Mouse (Mus musculus): Measurements from ENCODE around the gene Mpi. TPM values are rescaled to one million over a fixed set of nuclear protein-coding genes. Genes with fewer than 3 reads are reported as not detected.

The Mpi gene
- polyA plus RNA-seq, 1 experiment from 2014 or later, result 60.0 TPM

- DNase-seq (ENCODE audit: low spot score), result no peak
- Histone ChIP-seq H3K4me2 (replicated peaks) (no peak overlapping the region), H3K36me3 (replicated peaks; ENCODE audit: control insufficient read depth, insufficient read depth) (peaks cover 26% of the 10 kb centered on the region), H3K4me3 (replicated peaks; ENCODE audit: low read length) (no peak overlapping the region), H3K27me3 (ENCODE audit: control insufficient read depth, insufficient read depth, low read length) (no peaks in the 10 kb centered on the region), H3K27ac (peak overlapping the region; percentile 67), H3K9me3 (ENCODE audit: control insufficient read depth, low read length) (no peaks in the 10 kb centered on the region), H3K9ac (no peak overlapping the region), H3K4me1 (replicated peaks; ENCODE audit: control insufficient read depth, insufficient read depth, low read length) (peaks cover 12% of the 10 kb centered on the region)
- 50% methylated on average over 10 of the region's 10 CpGs for WGBS
- ATAC-seq (ENCODE audit: low FRiP score), result no peak
These were observed 13.2 kb upstream of the Mpi start for GRCm38 (mm10) chr9:57565741-57566221.

- H3K4me1 ChIP-seq (replicated peaks; ENCODE audit: control insufficient read depth, insufficient read depth, low read length), result peaks cover 17% of the 10 kb centered on the region
- WGBS, result 88% methylated on average over 6 of the region's 6 CpGs
These were observed 12.0 kb upstream of the Mpi start for GRCm38 (mm10) chr9:57564609-57565008.

GRCm38 (mm10) chr9:57562896-57563372 is 10.4 kb upstream of the Mpi start:
- no peak overlapping the region for H3K9ac ChIP-seq
- peaks cover 17% of the 10 kb centered on the region for H3K4me1 ChIP-seq (replicated peaks; ENCODE audit: control insufficient read depth, insufficient read depth, low read length)
- H3K4me3 ChIP-seq (replicated peaks; ENCODE audit: low read length), result no peak overlapping the region
- H3K4me2 ChIP-seq (replicated peaks), result 0 out of 2 replicates have a peak overlapping the region, but pooled peaks have one; percentile 1
- ATAC-seq (ENCODE audit: low FRiP score) (no peak), DNase-seq (ENCODE audit: low spot score) (no peak)
- WGBS, result 90% methylated on average over 4 of the region's 4 CpGs
- H3K27ac ChIP-seq, result no peak overlapping the region
- H3K27me3 ChIP-seq (ENCODE audit: control insufficient read depth, insufficient read depth, low read length), result no peaks in the 10 kb centered on the region
- H3K36me3 ChIP-seq (replicated peaks; ENCODE audit: control insufficient read depth, insufficient read depth), result peaks cover 2% of the 10 kb centered on the region; the same call in 1 of the 2 replicates
- H3K9me3 ChIP-seq (ENCODE audit: control insufficient read depth, low read length), result no peaks in the 10 kb centered on the region

More at GRCm38 (mm10) chr9:57564609-57565008, 12.0 kb upstream of the Mpi start:
- DNase-seq (ENCODE audit: low spot score), result no peak
- H3K36me3 ChIP-seq (replicated peaks; ENCODE audit: control insufficient read depth, insufficient read depth), result peaks cover 17% of the 10 kb centered on the region
- no peak overlapping the region for H3K27ac ChIP-seq
- H3K4me2 ChIP-seq (replicated peaks), result no peak overlapping the region
- no peaks in the 10 kb centered on the region for H3K9me3 ChIP-seq (ENCODE audit: control insufficient read depth, low read length)
- no peak for ATAC-seq (ENCODE audit: low FRiP score)
- H3K27me3 ChIP-seq (ENCODE audit: control insufficient read depth, insufficient read depth, low read length), result no peaks in the 10 kb centered on the region
- H3K9ac ChIP-seq, result no peak overlapping the region
- H3K4me3 ChIP-seq (replicated peaks; ENCODE audit: low read length), result no peak overlapping the region

GRCm38 (mm10) chr9:57561711-57562099 is 9.1 kb upstream of the Mpi start:
- Histone ChIP-seq H3K4me1 (replicated peaks; ENCODE audit: control insufficient read depth, insufficient read depth, low read length) (peaks cover 17% of the 10 kb centered on the region), H3K27ac (no peak overlapping the region), H3K9ac (peak overlapping the region; percentile 62; the same call in 1 of the 2 replicates), H3K36me3 (replicated peaks; ENCODE audit: control insufficient read depth, insufficient read depth) (no peaks in the 10 kb centered on the region), H3K27me3 (ENCODE audit: control insufficient read depth, insufficient read depth, low read length) (no peaks in the 10 kb centered on the region), H3K4me3 (replicated peaks; ENCODE audit: low read length) (peak overlapping the region; percentile 49), H3K9me3 (ENCODE audit: control insufficient read depth, low read length) (no peaks in the 10 kb centered on the region), H3K4me2 (replicated peaks) (peak overlapping the region; percentile 87)
- DNase-seq (ENCODE audit: low spot score), result no peak
- 83% methylated on average over 13 of the region's 13 CpGs for whole genome bisulfite sequencing
- no peak for ATAC-seq (ENCODE audit: low FRiP score)

- Histone ChIP-seq H3K9ac (peak within 1 kb of the TSS; percentile 62), H3K4me3 (replicated peaks; ENCODE audit: low read length) (peak within 1 kb of the TSS; percentile 49), H3K9me3 (ENCODE audit: control insufficient read depth, low read length) (no peaks in the 10 kb centered on the region), H3K27ac (peak within 1 kb of the TSS; percentile 90), H3K27me3 (ENCODE audit: control insufficient read depth, insufficient read depth, low read length) (no peaks in the 10 kb centered on the region), H3K36me3 (replicated peaks; ENCODE audit: control insufficient read depth, insufficient read depth) (no peaks in the 10 kb centered on the region), H3K4me2 (replicated peaks) (peak within 1 kb of the TSS; percentile 87), H3K4me1 (replicated peaks; ENCODE audit: control insufficient read depth, insufficient read depth, low read length) (peaks cover 17% of the 10 kb centered on the region)
- ATAC-seq (ENCODE audit: low FRiP score), result peak; percentile 100
- 1% methylated on average over 37 of the region's 37 CpGs for WGBS
- peak; percentile 93 for DNase-seq (ENCODE audit: low spot score)
These were observed 8.5 kb upstream of the Mpi start, which contains the start of gene Scamp2 for GRCm38 (mm10) chr9:57560861-57561710. Gene Scamp2, plus strand, starts transcription at chr9:57560943.

- no peaks in the 10 kb centered on the region for H3K9me3 ChIP-seq (ENCODE audit: control insufficient read depth, low read length)
- 31% methylated on average over 7 of the region's 7 CpGs for WGBS
- DNase-seq (ENCODE audit: low spot score) (peak; percentile 47), ATAC-seq (ENCODE audit: low FRiP score) (no peak)
- H3K36me3 ChIP-seq (replicated peaks; ENCODE audit: control insufficient read depth, insufficient read depth), result no peaks in the 10 kb centered on the region
- peak overlapping the region; percentile 49 for H3K4me3 ChIP-seq (replicated peaks; ENCODE audit: low read length)
- H3K27me3 ChIP-seq (ENCODE audit: control insufficient read depth, insufficient read depth, low read length), result no peaks in the 10 kb centered on the region
- peak overlapping the region; percentile 62 for H3K9ac ChIP-seq
- peak overlapping the region; percentile 90 for H3K27ac ChIP-seq
- peaks cover 17% of the 10 kb centered on the region for H3K4me1 ChIP-seq (replicated peaks; ENCODE audit: control insufficient read depth, insufficient read depth, low read length)
- H3K4me2 ChIP-seq (replicated peaks), result peak overlapping the region; percentile 87
These were observed 7.7 kb upstream of the Mpi start for GRCm38 (mm10) chr9:57560263-57560662.

- H3K9me3 ChIP-seq (ENCODE audit: control insufficient read depth, low read length), result no peaks in the 10 kb centered on the region
- DNase-seq (ENCODE audit: low spot score) (no peak), ATAC-seq (ENCODE audit: low FRiP score) (no peak)
- no peaks in the 10 kb centered on the region for H3K27me3 ChIP-seq (ENCODE audit: control insufficient read depth, insufficient read depth, low read length)
- H3K4me3 ChIP-seq (replicated peaks; ENCODE audit: low read length), result no peak overlapping the region
- no peak overlapping the region for H3K9ac ChIP-seq
- H3K27ac ChIP-seq, result no peak overlapping the region
- no peak overlapping the region for H3K4me2 ChIP-seq (replicated peaks)
- H3K36me3 ChIP-seq (replicated peaks; ENCODE audit: control insufficient read depth, insufficient read depth), result no peaks in the 10 kb centered on the region
- 85% methylated on average over 2 of the region's 2 CpGs for WGBS
- peaks cover 19% of the 10 kb centered on the region for H3K4me1 ChIP-seq (replicated peaks; ENCODE audit: control insufficient read depth, insufficient read depth, low read length)
These were observed 7.0 kb upstream of the Mpi start for GRCm38 (mm10) chr9:57559568-57559967.

GRCm38 (mm10) chr9:57558625-57559024 is 6.1 kb upstream of the Mpi start:
- no peak for DNase-seq (ENCODE audit: low spot score)
- Histone ChIP-seq H3K4me2 (replicated peaks) (no peak overlapping the region), H3K4me1 (replicated peaks; ENCODE audit: control insufficient read depth, insufficient read depth, low read length) (peaks cover 22% of the 10 kb centered on the region), H3K4me3 (replicated peaks; ENCODE audit: low read length) (no peak overlapping the region), H3K9me3 (ENCODE audit: control insufficient read depth, low read length) (no peaks in the 10 kb centered on the region), H3K9ac (no peak overlapping the region), H3K36me3 (replicated peaks; ENCODE audit: control insufficient read depth, insufficient read depth) (no peaks in the 10 kb centered on the region), H3K27me3 (ENCODE audit: control insufficient read depth, insufficient read depth, low read length) (no peaks in the 10 kb centered on the region), H3K27ac (no peak overlapping the region)
- ATAC-seq (ENCODE audit: low FRiP score), result no peak
- WGBS, result 85% methylated on average over 4 of the region's 4 CpGs

- DNase-seq (ENCODE audit: low spot score) (no peak), ATAC-seq (ENCODE audit: low FRiP score) (no peak)
- Histone ChIP-seq H3K4me3 (replicated peaks; ENCODE audit: low read length) (no peak overlapping the region), H3K9ac (no peak overlapping the region), H3K4me2 (replicated peaks) (no peak overlapping the region), H3K4me1 (replicated peaks; ENCODE audit: control insufficient read depth, insufficient read depth, low read length) (peaks cover 20% of the 10 kb centered on the region), H3K27ac (no peak overlapping the region), H3K36me3 (replicated peaks; ENCODE audit: control insufficient read depth, insufficient read depth) (no peaks in the 10 kb centered on the region), H3K9me3 (ENCODE audit: control insufficient read depth, low read length) (no peaks in the 10 kb centered on the region), H3K27me3 (ENCODE audit: control insufficient read depth, insufficient read depth, low read length) (no peaks in the 10 kb centered on the region)
- 81% methylated on average over 3 of the region's 3 CpGs for WGBS
These were observed 4.7 kb upstream of the Mpi start for GRCm38 (mm10) chr9:57557215-57557614.
